Comparison of ENCODE assay signal across 31 mouse cellular contexts in the genomic region with DNA sequence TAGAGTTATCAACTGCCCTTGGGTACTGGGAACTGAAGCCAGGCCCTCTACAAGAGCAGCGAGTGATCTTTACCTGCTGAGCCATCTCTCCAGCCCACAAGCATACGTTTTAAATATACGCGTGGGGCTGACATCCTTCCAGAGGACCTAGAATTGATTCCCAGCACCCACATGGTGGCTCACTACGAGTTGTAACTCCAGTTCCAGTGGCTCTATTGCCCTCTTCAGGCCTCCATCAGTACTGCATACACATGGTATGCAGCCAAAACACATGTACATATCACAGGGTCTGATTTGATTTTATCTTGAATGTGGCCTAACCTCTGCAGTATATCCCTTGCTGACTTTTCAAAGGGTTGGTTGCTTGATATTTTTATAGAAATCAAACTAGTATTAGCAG. TPM values are rescaled to one million over a fixed set of nuclear protein-coding genes. Genes with fewer than 3 reads are reported as not detected.
A peak's percentile ranks its signal among the peaks of the same experiment; 100 is the strongest.
DNase-seq lines count a peak whose midpoint lies in the region; ATAC-seq and TF ChIP-seq lines count a peak whose summit lies in the region.
"Had no signal": no experiment of that assay in that cellular context is flagged by ENCODE, and none has a peak within 500 bp of the region (broad histone marks: within the 10 kb centered on the region; RNA-seq: fewer than 3 reads in every experiment).

No protein-coding gene starts in this region.

- TF ChIP-seq POLR2A in ES-Bruce4 (IDR thresholded peaks at IDR 0.05; ENCODE audit: insufficient read depth, low read length) (no peak), MEL (IDR thresholded peaks at IDR 0.05; ENCODE audit: control insufficient read depth in 1 of 2, insufficient read depth in 1 of 2, low read depth in 1 of 2, low read length in 2 of 2, poor library complexity in 1 of 2) (no peak)

- 93% methylated on average over 5 of the region's 5 CpGs for WGBS in kidney, postnatal 0 days
- 97% methylated on average over 5 of the region's 5 CpGs for WGBS in kidney, embryonic 14.5 days

- H3K9me3 ChIP-seq in kidney, postnatal 0 days (replicated peaks; ENCODE audit: low read length), result no peaks in the 10 kb centered on the region
- peaks cover 4% of the 10 kb centered on the region; the same call in 1 of the 2 replicates for H3K9me3 ChIP-seq in kidney, embryonic 14.5 days (ENCODE audit: control insufficient read depth, low read length)
- no peaks in the 10 kb centered on the region for H3K9me3 ChIP-seq in ES-Bruce4 (replicated peaks; ENCODE audit: control insufficient read depth, insufficient read depth, low read length, poor library complexity, severe bottlenecking)
- no peaks in the 10 kb centered on the region for H3K9me3 ChIP-seq in MEL (replicated peaks; ENCODE audit: insufficient read depth, low read length)
- H3K9me3 ChIP-seq: embryonic facial prominence, embryonic 12.5 days; stomach, embryonic 15.5 days had no signal

- no peak for DNase-seq in kidney, postnatal 0 days (ENCODE audit: low spot score)
- DNase-seq in MEL (ENCODE audit: low read depth, low spot score), result no peak
- peak; percentile 44 for DNase-seq in naive thymus-derived CD4-positive, alpha-beta T cell, adult 2 months (ENCODE audit: low read depth)
- DNase-seq in adrenal gland, postnatal 25 days, result no peak
- no peak for DNase-seq in T-cell, adult 2 months (ENCODE audit: low spot score)
- DNase-seq: adrenal gland, adult 2 months; cerebellum, adult 2 months; cerebellum, postnatal 25 days; heart, postnatal 36 days; kidney, adult 9 months; kidney, postnatal 36 days; lung, embryonic 14.5 days; midbrain, embryonic 14.5 days; right cerebral cortex, postnatal 4 days; thymus, adult 18-20 months; thymus, postnatal 4 days had no signal

- no peaks in the 10 kb centered on the region for H3K36me3 ChIP-seq in kidney, postnatal 0 days (ENCODE audit: insufficient read depth, low read length)
- no peaks in the 10 kb centered on the region for H3K36me3 ChIP-seq in kidney, embryonic 14.5 days (ENCODE audit: control insufficient read depth, insufficient read depth, low read length)
- H3K36me3 ChIP-seq in ES-Bruce4 (ENCODE audit: control insufficient read depth, insufficient read depth, low read length, poor library complexity, severe bottlenecking) (no peaks in the 10 kb centered on the region), MEL (ENCODE audit: control insufficient read depth in 1 of 2, insufficient read depth in 2 of 2, low read length in 2 of 2) (no peaks in the 10 kb centered on the region)
- H3K36me3 ChIP-seq: embryonic facial prominence, embryonic 12.5 days; heart, embryonic 15.5 days; neural tube, embryonic 13.5 days; stomach, embryonic 15.5 days had no signal

- TF ChIP-seq EP300 in ES-Bruce4 (IDR thresholded peaks at IDR 0.05; ENCODE audit: insufficient read depth, low read depth, low read length) (no peak), MEL (IDR thresholded peaks at IDR 0.05; ENCODE audit: low read depth in 1 of 2, low read length in 2 of 2) (no peak)

- H3K79me2 ChIP-seq in MEL (ENCODE audit: control insufficient read depth, insufficient read depth, low read length, poor library complexity), result no peaks in the 10 kb centered on the region

- H3K27me3 ChIP-seq in kidney, postnatal 0 days (ENCODE audit: insufficient read depth, low read length), result no peaks in the 10 kb centered on the region
- H3K27me3 ChIP-seq in kidney, embryonic 14.5 days (ENCODE audit: control insufficient read depth, insufficient read depth, low read length), result no peaks in the 10 kb centered on the region
- H3K27me3 ChIP-seq in ES-Bruce4 (ENCODE audit: control insufficient read depth, insufficient read depth, low read length, poor library complexity, severe bottlenecking) (no peaks in the 10 kb centered on the region), MEL (ENCODE audit: control insufficient read depth in 1 of 2, insufficient read depth in 2 of 2, low read length in 2 of 2) (no peaks in the 10 kb centered on the region)
- H3K27me3 ChIP-seq: embryonic facial prominence, embryonic 12.5 days; heart, embryonic 15.5 days; neural tube, embryonic 13.5 days; stomach, embryonic 15.5 days had no signal

- ATAC-seq in kidney, postnatal 0 days (replicated peaks; ENCODE audit: low FRiP score, low read depth), result no peak
- ATAC-seq in kidney, embryonic 14.5 days (ENCODE audit: low FRiP score, low TSS enrichment), result no peak

- H3K4me3 ChIP-seq in kidney, postnatal 0 days (replicated peaks; ENCODE audit: low read depth, low read length), result no peak overlapping the region
- H3K4me3 ChIP-seq in kidney, embryonic 14.5 days (ENCODE audit: low read length), result no peak overlapping the region
- H3K4me3 ChIP-seq in ES-Bruce4 (ENCODE audit: low read depth, low read length) (no peak overlapping the region), MEL (ENCODE audit: control insufficient read depth in 1 of 2, insufficient read depth in 1 of 2, low read depth in 2 of 2, low read length in 2 of 2) (no peak overlapping the region)
- H3K4me3 ChIP-seq: embryonic facial prominence, embryonic 12.5 days; heart, embryonic 15.5 days; megakaryocyte, embryonic 14.5 days; neural tube, embryonic 13.5 days; stomach, embryonic 15.5 days had no signal

- no peak overlapping the region for H3K9ac ChIP-seq in kidney, postnatal 0 days (ENCODE audit: low read depth, low read length)
- H3K9ac ChIP-seq in kidney, embryonic 14.5 days (ENCODE audit: low read depth, low read length), result no peak overlapping the region
- H3K9ac ChIP-seq in ES-Bruce4 (ENCODE audit: low read depth, poor library complexity, severe bottlenecking), result no peak overlapping the region
- no peak overlapping the region for H3K9ac ChIP-seq in MEL (ENCODE audit: control insufficient read depth, low read depth, low read length, poor library complexity, severe bottlenecking)
- H3K9ac ChIP-seq: embryonic facial prominence, embryonic 12.5 days; heart, embryonic 15.5 days; hindbrain, embryonic 14.5 days; lung, embryonic 14.5 days; neural tube, embryonic 13.5 days; stomach, embryonic 15.5 days had no signal

- H3K4me1 ChIP-seq in kidney, postnatal 0 days (replicated peaks; ENCODE audit: insufficient read depth, low read length), result no peaks in the 10 kb centered on the region; the same call in 1 of the 2 replicates
- H3K4me1 ChIP-seq in kidney, embryonic 14.5 days (ENCODE audit: control insufficient read depth, insufficient read depth, low read length), result 0 out of 2 replicates have a peak, but pooled peaks cover 4% of the 10 kb centered on the region
- H3K4me1 ChIP-seq in ES-Bruce4 (ENCODE audit: control insufficient read depth, insufficient read depth, low read length) (no peaks in the 10 kb centered on the region), MEL (ENCODE audit: control insufficient read depth in 1 of 2, insufficient read depth in 2 of 2, low read length in 2 of 2) (no peaks in the 10 kb centered on the region)
- H3K4me1 ChIP-seq: heart, embryonic 15.5 days; neural tube, embryonic 13.5 days; stomach, embryonic 15.5 days had no signal

- TF ChIP-seq RAD21 in MEL (IDR thresholded peaks at IDR 0.05; ENCODE audit: low read depth, low read length), result peak; percentile 0; the same call in 1 of the 2 replicates

- peak; percentile 34; the same call in 1 of the 2 replicates for TF ChIP-seq CTCF in kidney, postnatal 0 days (IDR thresholded peaks at IDR 0.05; ENCODE audit: low read depth)
- TF ChIP-seq CTCF in ES-Bruce4 (IDR thresholded peaks at IDR 0.05; ENCODE audit: low read depth, low read length) (peak; percentile 11), MEL (IDR thresholded peaks at IDR 0.05 in 2 of 3, conservative IDR thresholded peaks at IDR 0.05 in 1 of 3; ENCODE audit: control insufficient read depth in 1 of 3, insufficient read depth in 1 of 3, low read depth in 2 of 3, low read length in 3 of 3, poor library complexity in 1 of 3, severe bottlenecking in 1 of 3) (no peak; a peak in 1 of 6 replicates)

- H3K4me2 ChIP-seq in kidney, postnatal 0 days (ENCODE audit: low read length), result no peak overlapping the region
- H3K4me2 ChIP-seq in kidney, embryonic 14.5 days (replicated peaks; ENCODE audit: low read depth, low read length), result no peak overlapping the region
- H3K4me2 ChIP-seq: embryonic facial prominence, embryonic 12.5 days; heart, embryonic 15.5 days; hindbrain, embryonic 14.5 days; lung, embryonic 14.5 days; neural tube, embryonic 13.5 days; stomach, embryonic 15.5 days had no signal

- H3K27ac ChIP-seq in kidney, postnatal 0 days, result no peak overlapping the region
- no peak overlapping the region for H3K27ac ChIP-seq in kidney, embryonic 14.5 days (ENCODE audit: low read depth, low read length)
- H3K27ac ChIP-seq in ES-Bruce4 (ENCODE audit: insufficient read depth, low read length) (no peak overlapping the region), MEL (ENCODE audit: control insufficient read depth, low read depth, low read length) (no peak overlapping the region)
- H3K27ac ChIP-seq: embryonic facial prominence, embryonic 12.5 days; heart, embryonic 15.5 days; hindbrain, embryonic 14.5 days; neural tube, embryonic 13.5 days; stomach, embryonic 15.5 days had no signal

TF ChIP-seq in MEL, 35 proteins besides CTCF, POLR2A, EP300 and RAD21 (continues in another document):
- TF ChIP-seq TCF12 (IDR thresholded peaks at IDR 0.05; ENCODE audit: low read depth, low read length) (no peak), ZKSCAN1 (IDR thresholded peaks at IDR 0.05; ENCODE audit: low read depth, low read length) (no peak), HCFC1 (IDR thresholded peaks at IDR 0.05; ENCODE audit: low read depth, low read length) (no peak), ZMIZ1 (IDR thresholded peaks at IDR 0.05; ENCODE audit: low read depth, low read length) (no peak), USF2 (IDR thresholded peaks at IDR 0.05; ENCODE audit: borderline replicate concordance in 1 of 2, insufficient read depth in 1 of 2, low read depth in 1 of 2, low read length in 2 of 2) (no peak), E2F4 (IDR thresholded peaks at IDR 0.05; ENCODE audit: borderline replicate concordance, low read depth, low read length) (no peak), MYB (IDR thresholded peaks at IDR 0.05; ENCODE audit: low read depth, low read length) (no peak), TAL1 (IDR thresholded peaks at IDR 0.05; ENCODE audit: low read length) (no peak), MAFK (IDR thresholded peaks at IDR 0.05; ENCODE audit: borderline replicate concordance, low read depth, low read length) (no peak), BHLHE40 (IDR thresholded peaks at IDR 0.05; ENCODE audit: borderline replicate concordance, low read depth, low read length) (no peak), ELF1 (IDR thresholded peaks at IDR 0.05; ENCODE audit: low read depth, low read length) (no peak), MAX (IDR thresholded peaks at IDR 0.05; ENCODE audit: low read length) (no peak), MXI1 (IDR thresholded peaks at IDR 0.05; ENCODE audit: low read depth, low read length) (no peak)

RNA-seq across cellular contexts. Expression of gene Gm11077, which starts 23.0 kb away (rescaled TPM):
- not detected in 2 replicates for polyA plus RNA-seq in kidney, postnatal 0 days (2015; fragmentation: Nextera tagmentation; extraction: Ambion mirVana)
- not detected in 2 replicates for polyA plus RNA-seq in kidney, embryonic 14.5 days (2014; fragmentation: Nextera tagmentation; extraction: Ambion mirVana)
- not detected in 2 replicates for polyA plus RNA-seq in ES-Bruce4 (2011; ENCODE audit: insufficient read depth, insufficient read length, low read depth, missing spikeins)
- not detected in 2 replicates for total RNA-seq in MEL (2012; rRNA removed)
- not detected for polyA plus RNA-seq in MEL (2012; ENCODE audit: insufficient read depth in 1 of 2, insufficient read length in 2 of 2, low read depth in 1 of 2, low replicate concordance in 2 of 2, missing spikeins in 1 of 2)
- not detected in 2 replicates for total RNA-seq in adrenal gland, postnatal 25 days (2021)
- total RNA-seq: adrenal gland, adult 2 months; gastrocnemius, adult 8-10 months; heart, postnatal 36 days; layer of hippocampus, adult 8-10 months; left cerebral cortex, postnatal 14 days; liver, adult 2 months had no signal
- polyA plus RNA-seq: adrenal gland, adult 2 months; cerebellum, adult 2 months; embryonic facial prominence, embryonic 12.5 days; forebrain, embryonic 11.5 days; gonadal fat pad, adult 2 months; heart, embryonic 15.5 days; hindbrain, embryonic 14.5 days; intestine, embryonic 14.5 days; liver, adult 2 months; lung, embryonic 14.5 days; midbrain, embryonic 14.5 days; neural tube, embryonic 13.5 days; stomach, embryonic 15.5 days had no signal

Comparison
In these comparisons a context has a peak if more than half of its experiments do, and no peak if none do; other contexts are left out.
1. CTCF ChIP-seq: peak in kidney, postnatal 0 days (single experiment) and ES-Bruce4 (single experiment); none in MEL (0 of 3).